Mouse (Mus musculus): ENCODE data around the gene Fdps. TPM values are rescaled to one million over a fixed set of nuclear protein-coding genes. Genes with fewer than 3 reads are reported as not detected.

The Fdps gene
- polyA plus RNA-seq, 1 experiment from 2014 or later: 332 TPM

Other genes starting within 250 kb of the Fdps start
- 53.5 and 54.2 TPM in 2 replicates for gene Msto1, start 188.0 kb downstream of the Fdps start, polyA plus RNA-seq (2014; fragmentation: Nextera tagmentation; extraction: Ambion mirVana)
- gene Ash1l, start 151.3 kb downstream of the Fdps start, polyA plus RNA-seq (2014; fragmentation: Nextera tagmentation; extraction: Ambion mirVana): 17.4 and 20.7 TPM in 2 replicates
- gene Dap3, start 150.8 kb downstream of the Fdps start, polyA plus RNA-seq (2014; fragmentation: Nextera tagmentation; extraction: Ambion mirVana): 134 and 146 TPM in 2 replicates
- gene Rusc1, start 8.6 kb downstream of the Fdps start, polyA plus RNA-seq (2014; fragmentation: Nextera tagmentation; extraction: Ambion mirVana): 23.9 and 24.5 TPM in 2 replicates
- gene Gm43738, start 860 bp downstream of the Fdps start, polyA plus RNA-seq (2014; fragmentation: Nextera tagmentation; extraction: Ambion mirVana): not detected in 2 replicates
- gene Pklr, start 34.2 kb upstream of the Fdps start, polyA plus RNA-seq (2014; fragmentation: Nextera tagmentation; extraction: Ambion mirVana): 2.1 and 2.8 TPM in 2 replicates
- 6.3 and 6.7 TPM in 2 replicates for gene Hcn3, start 58.2 kb upstream of the Fdps start, polyA plus RNA-seq (2014; fragmentation: Nextera tagmentation; extraction: Ambion mirVana)
- 34.7 and 40.8 TPM in 2 replicates for gene Clk2, start 62.8 kb upstream of the Fdps start, polyA plus RNA-seq (2014; fragmentation: Nextera tagmentation; extraction: Ambion mirVana)
- 92.5 and 107 TPM in 2 replicates for gene Scamp3, start 75.5 kb upstream of the Fdps start, polyA plus RNA-seq (2014; fragmentation: Nextera tagmentation; extraction: Ambion mirVana)
- gene Fam189b, start 81.2 kb upstream of the Fdps start, polyA plus RNA-seq (2014; fragmentation: Nextera tagmentation; extraction: Ambion mirVana): 26.3 and 27.8 TPM in 2 replicates
- gene Gba, start 101.0 kb upstream of the Fdps start, polyA plus RNA-seq (2014; fragmentation: Nextera tagmentation; extraction: Ambion mirVana): 32.4 and 37.7 TPM in 2 replicates
- gene Thbs3, start 113.2 kb upstream of the Fdps start, polyA plus RNA-seq (2014; fragmentation: Nextera tagmentation; extraction: Ambion mirVana): 63.3 and 69.9 TPM in 2 replicates
- 194 and 213 TPM in 2 replicates for gene Mtx1, start 125.1 kb upstream of the Fdps start, polyA plus RNA-seq (2014; fragmentation: Nextera tagmentation; extraction: Ambion mirVana)
- 2.0 and 3.4 TPM in 2 replicates for gene Muc1, start 127.1 kb upstream of the Fdps start, polyA plus RNA-seq (2014; fragmentation: Nextera tagmentation; extraction: Ambion mirVana)
- gene Krtcap2, start 144.0 kb upstream of the Fdps start, polyA plus RNA-seq (2014; fragmentation: Nextera tagmentation; extraction: Ambion mirVana): 237 and 252 TPM in 2 replicates
- 11.9 and 13.5 TPM in 2 replicates for gene Trim46, start 144.3 kb upstream of the Fdps start, polyA plus RNA-seq (2014; fragmentation: Nextera tagmentation; extraction: Ambion mirVana)
- gene Dpm3, start 157.4 kb upstream of the Fdps start, polyA plus RNA-seq (2014; fragmentation: Nextera tagmentation; extraction: Ambion mirVana): 79.0 and 83.9 TPM in 2 replicates
- 28.4 and 31.8 TPM in 2 replicates for gene Slc50a1, start 168.6 kb upstream of the Fdps start, polyA plus RNA-seq (2014; fragmentation: Nextera tagmentation; extraction: Ambion mirVana)
- 10.8 and 11.4 TPM in 2 replicates for gene Efna1, start 179.2 kb upstream of the Fdps start, polyA plus RNA-seq (2014; fragmentation: Nextera tagmentation; extraction: Ambion mirVana)
- gene Efna3, start 221.0 kb upstream of the Fdps start, polyA plus RNA-seq (2014; fragmentation: Nextera tagmentation; extraction: Ambion mirVana): 6.6 and 7.7 TPM in 2 replicates
- 17.1 and 20.7 TPM in 2 replicates for gene Efna4, start 236.1 kb upstream of the Fdps start, polyA plus RNA-seq (2014; fragmentation: Nextera tagmentation; extraction: Ambion mirVana)
- 27.9 and 28.4 TPM in 2 replicates for gene Adam15, start 248.0 kb upstream of the Fdps start, polyA plus RNA-seq (2014; fragmentation: Nextera tagmentation; extraction: Ambion mirVana)

All from forebrain, embryonic 11.5 days (tissue).